Mouse (Mus musculus) adrenal gland, adult 18-20 months (tissue): ENCODE measurements around the gene Ndufaf2. TPM values are rescaled to one million over a fixed set of nuclear protein-coding genes. Genes with fewer than 3 reads are reported as not detected.
A peak's percentile ranks its signal among the peaks of the same experiment; 100 is the strongest.

Experiments
- DNase-seq, 2 experiments: peaks; one replicate each; pipeline ENCODE4 v3.0.0; 2021 to 2022; ENCODE audit warnings: low spot score in 2 of 2
- total RNA-seq, 2 experiments: library from RNA; stranded (reverse); gene quantifications; 1 replicate in 1 of 2; 2 replicates in 1 of 2; pipeline ENCODE4 v1.2.3; 2021

Gene Ndufaf2
- total RNA-seq, 2 experiments from 2014 or later = 31.9 to 32.7 TPM

GRCm38 (mm10) chr13:108041358-108041757 lies 117.1 kb downstream of the Ndufaf2 start:
- peak; percentile 41 to 49 for DNase-seq

DNA sequence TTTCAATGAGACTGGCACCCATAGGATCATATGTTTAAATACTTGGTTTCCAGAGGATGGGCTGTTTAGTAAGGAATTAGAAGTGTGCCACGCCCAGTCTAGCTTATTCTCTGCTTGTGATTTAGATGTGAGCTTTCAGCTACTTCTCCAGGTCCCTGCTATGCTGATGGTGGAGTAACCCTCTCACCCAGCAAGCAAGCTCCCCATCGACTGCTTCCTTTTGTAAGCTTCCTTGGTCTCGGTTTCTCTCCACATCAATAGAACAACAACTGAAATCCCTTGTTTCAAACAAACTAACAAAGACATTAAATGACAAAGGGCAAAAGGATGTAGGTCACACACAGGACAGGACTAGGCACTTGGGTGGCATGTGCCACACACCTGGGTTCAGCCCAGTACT lies 118.0 kb downstream of the Ndufaf2 start:
- DNase-seq = no peak

DNA sequence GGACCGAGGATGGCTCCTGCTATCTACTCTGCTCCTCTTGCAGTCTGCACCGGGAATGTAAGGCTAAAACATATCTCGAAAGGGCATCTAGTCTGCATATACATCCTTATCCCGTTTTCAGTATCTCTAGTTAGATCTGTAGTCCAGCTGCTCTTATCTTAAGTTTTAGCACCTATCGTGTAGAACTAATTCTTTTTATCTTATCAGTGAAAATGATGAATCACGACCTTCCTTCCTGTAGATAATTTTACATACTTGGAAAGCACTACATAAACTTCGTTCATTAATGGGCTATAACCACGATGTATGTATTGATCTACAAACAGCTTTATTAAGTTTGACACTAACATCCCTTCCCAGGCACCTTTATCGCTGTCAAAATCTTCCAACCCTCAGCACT lies 118.5 kb downstream of the Ndufaf2 start:
- DNase-seq = no peak

DNA sequence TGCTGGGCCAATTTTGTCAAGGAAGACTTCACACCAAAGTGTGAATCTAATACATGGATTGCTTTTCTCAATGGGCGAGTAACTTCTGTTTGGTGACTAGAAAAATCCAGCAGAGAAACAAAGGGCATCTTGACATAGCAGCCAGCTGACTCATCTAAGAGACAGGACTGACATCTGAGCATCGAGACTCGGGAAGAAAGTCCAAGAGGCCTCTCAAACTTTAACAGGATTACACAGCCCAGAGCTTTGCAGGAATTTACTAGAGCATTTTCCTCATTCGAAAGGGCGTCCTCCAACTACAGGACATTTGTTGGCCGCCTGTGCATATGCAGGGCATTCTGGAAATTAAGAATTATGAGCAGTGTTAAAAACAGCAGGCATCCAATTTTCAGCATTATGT lies 119.0 kb downstream of the Ndufaf2 start:
- no peak for DNase-seq

GRCm38 (mm10) chr13:108032789-108033188 lies 125.6 kb downstream of the Ndufaf2 start:
- DNase-seq = no peak

GRCm38 (mm10) chr13:108025802-108026201 lies 132.6 kb downstream of the Ndufaf2 start:
- DNase-seq = no peak

GRCm38 (mm10) chr13:108017349-108017748 lies 141.1 kb downstream of the Ndufaf2 start:
- DNase-seq = no peak

DNA sequence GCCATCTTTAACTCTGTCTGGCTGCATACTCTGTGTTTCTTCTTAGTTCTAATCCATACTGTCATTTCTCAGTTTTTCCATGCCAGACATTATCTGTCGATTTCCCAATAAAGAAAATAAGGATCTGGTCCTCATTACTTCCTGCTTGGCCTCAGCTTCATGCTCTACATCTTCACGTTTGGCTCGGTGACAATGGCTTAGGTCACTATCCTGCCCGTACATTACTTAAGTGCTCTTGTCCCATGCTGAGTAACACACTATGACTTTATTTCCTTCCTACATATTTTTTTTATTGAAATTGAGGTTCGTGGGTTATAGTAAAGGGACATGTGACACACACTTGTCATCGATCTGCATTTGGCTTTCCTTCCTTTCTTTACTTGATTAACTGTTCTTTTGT lies 143.3 kb downstream of the Ndufaf2 start:
- DNase-seq = no peak

- DNase-seq = no peak
Measured at GRCm38 (mm10) chr13:108013839-108014238, 144.6 kb downstream of the Ndufaf2 start.

- DNase-seq = no peak
Measured at GRCm38 (mm10) chr13:108013110-108013509, 145.3 kb downstream of the Ndufaf2 start.

GRCm38 (mm10) chr13:108007861-108008260 lies 150.6 kb downstream of the Ndufaf2 start:
- DNase-seq = no peak

DNA sequence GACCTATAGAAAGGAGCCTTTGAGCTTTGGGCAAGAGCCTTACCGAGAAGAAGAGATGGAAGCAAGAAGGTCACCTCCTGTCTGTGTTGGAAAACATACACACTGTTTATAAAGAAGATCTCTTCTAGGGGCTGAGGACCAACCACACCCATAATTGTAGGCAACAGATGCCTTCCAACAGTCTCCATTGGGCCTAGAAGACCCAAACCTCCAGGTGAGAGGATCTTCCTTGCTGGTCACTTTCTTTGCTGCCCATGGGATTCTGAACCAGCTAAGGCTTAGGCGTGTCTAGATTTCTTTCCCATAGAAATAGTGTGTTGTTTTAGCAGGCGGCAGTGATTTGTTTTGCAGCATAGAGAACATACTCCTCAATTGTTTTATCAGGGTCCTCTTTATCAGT lies 162.1 kb downstream of the Ndufaf2 start:
- DNase-seq = no peak

GRCm38 (mm10) chr13:107995211-107995610 lies 163.2 kb downstream of the Ndufaf2 start:
- DNase-seq = no peak

DNA sequence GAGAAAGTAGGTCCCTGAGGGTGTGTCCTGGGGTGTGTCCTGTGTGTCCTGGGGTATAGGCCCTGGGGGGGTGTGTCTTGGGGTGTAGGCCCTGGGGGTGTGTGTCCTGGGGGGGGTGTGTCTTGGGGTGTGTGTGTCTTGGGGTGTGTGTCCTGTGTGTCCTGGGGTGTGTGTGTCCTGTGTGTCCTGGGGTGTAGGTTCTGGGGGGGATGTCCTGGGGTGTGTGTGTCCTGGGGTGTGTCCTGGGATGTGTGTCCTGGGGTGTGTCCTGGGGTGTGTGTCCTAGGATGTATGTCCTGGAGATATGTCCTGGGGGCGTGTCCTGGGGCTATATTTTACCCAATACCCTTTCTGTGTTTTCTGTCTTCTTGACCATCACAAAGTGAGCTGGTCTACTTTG lies 165.8 kb downstream of the Ndufaf2 start:
- DNase-seq = no peak

GRCm38 (mm10) chr13:107984641-107985040 lies 173.8 kb downstream of the Ndufaf2 start:
- DNase-seq = no peak

- no peak for DNase-seq
Measured at GRCm38 (mm10) chr13:107984186-107984585, 174.2 kb downstream of the Ndufaf2 start.

DNA sequence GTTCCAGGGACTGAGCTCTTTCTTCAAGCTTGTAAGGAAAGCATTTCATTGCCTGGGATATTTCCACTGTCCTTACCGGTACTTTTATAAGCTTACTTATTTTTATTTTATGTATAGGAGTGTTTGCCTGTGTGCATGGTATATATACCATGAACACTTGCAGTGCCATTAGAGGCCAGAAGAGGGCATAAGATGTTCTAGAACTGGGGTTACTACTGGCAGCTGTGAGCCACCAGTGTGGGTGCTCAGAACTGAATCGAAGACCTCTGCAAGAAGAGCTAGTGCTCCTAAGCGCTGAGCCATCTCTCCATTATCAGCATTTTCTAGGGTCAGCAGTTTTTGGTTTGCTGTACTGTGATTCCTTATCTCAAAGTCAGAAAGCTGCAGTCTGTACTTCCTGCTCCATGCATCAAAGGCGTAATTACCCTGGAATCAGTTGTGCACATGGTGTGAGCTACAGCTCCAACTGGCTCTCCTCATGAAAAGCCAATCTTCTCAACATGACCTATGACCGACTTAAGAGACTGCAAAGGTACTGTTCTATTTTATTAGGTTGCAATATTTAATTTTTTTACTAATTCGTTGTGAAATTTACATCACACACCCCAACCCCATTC lies 175.1 kb downstream of the Ndufaf2 start:
- DNase-seq = no peak

DNA sequence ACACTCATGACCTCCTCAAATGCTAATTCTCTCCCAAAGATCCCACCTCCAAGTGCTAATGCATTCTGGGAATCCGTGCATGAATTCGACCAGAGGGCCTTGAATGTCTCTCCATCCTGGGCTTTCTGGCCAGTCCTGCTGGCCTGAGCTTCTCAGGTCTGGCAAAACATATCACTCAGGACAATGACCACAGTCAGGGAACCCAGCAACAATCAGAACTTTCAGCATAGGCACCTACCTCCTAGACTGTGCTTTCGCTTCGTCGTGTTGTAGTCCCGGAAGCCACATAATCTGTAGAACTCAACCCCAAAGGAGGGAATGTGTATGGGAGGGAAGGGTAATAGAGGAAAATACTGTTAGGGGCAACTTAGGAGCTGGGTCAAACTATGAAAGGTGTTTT lies 179.0 kb downstream of the Ndufaf2 start:
- no peak for DNase-seq

DNA sequence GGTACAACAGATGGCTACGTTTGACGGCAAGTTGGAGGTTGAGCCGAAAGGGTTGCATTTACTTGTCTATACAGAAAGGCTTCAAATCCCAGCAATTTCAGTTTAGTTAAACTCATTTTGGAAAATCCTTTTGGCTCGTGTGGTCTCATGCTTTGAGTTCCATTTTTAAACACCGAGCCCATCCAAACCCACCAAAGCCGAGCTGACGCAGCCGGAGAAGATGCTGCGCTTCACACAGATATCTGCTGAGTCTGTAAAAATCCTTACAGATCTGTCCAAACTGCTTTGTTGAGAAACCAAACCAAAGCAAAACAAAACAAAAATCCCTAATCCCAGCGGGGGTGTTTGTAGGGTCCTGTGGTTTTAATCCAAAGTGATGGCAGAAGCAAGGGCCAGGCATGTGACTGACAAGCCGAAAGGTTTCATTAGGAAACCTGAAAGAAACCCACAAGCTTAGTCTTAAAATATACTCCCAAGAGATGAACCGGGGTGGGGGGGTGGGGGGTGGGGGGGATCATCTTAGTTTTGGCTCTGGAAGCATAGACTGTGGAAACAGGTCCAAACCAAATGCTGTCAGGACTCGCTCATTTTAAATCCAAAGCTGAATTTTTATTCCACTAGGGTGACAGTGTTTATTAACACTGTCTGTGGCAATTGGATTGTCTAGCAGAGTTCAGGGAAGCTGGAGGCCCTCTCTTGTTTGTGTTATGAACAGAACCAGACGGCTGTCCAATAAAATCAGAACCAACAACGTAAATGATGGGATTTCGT lies 181.4 kb downstream of the Ndufaf2 start:
- DNase-seq = no peak

GRCm38 (mm10) chr13:107972451-107972850 lies 186.0 kb downstream of the Ndufaf2 start:
- DNase-seq = no peak

DNA sequence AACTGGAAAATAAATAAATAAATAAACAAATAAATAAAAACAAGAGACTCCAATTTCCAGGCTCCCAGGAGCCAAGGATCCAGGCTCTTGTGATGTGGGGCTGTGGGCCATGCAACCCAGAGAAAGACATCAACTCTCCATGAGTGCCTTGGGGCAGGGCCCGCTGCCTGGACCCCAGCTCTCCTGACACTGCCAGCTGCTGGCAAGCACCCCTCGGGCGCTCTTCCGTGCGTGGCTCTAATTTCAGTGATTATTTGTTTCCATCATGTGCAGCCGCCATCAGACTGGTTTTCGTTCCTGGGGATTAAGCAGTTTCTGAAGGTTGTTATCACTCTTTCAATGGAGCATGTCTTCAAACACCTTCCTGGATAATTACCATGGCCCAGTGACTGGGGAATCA lies 186.6 kb downstream of the Ndufaf2 start:
- no peak for DNase-seq

GRCm38 (mm10) chr13:107970422-107971142 lies 187.8 kb downstream of the Ndufaf2 start:
- DNase-seq = no peak
